Mouse (Mus musculus) frontal cortex, postnatal 14 days (tissue): Measurements from ENCODE around the gene Mcfd2.

Experiments
- DNase-seq, 2 experiments: peaks; one replicate each; pipeline ENCODE4 v3.0.0; 2022; ENCODE audit warnings: low spot score in 2 of 2

The Mcfd2 gene

GRCm38 (mm10) chr17:87236725-87237650 is 28.7 kb downstream of the Mcfd2 start:
- peak; percentile 13 to 22 for DNase-seq

GRCm38 (mm10) chr17:87235019-87235418 is 30.7 kb downstream of the Mcfd2 start:
- DNase-seq, result no peak

- no peak for DNase-seq
Observed at GRCm38 (mm10) chr17:87227878-87228277, 37.9 kb downstream of the Mcfd2 start.

GRCm38 (mm10) chr17:87226079-87226640 is 39.6 kb downstream of the Mcfd2 start:
- DNase-seq, result no peak

- DNase-seq, result no peak
Observed at GRCm38 (mm10) chr17:87225384-87225783, 40.4 kb downstream of the Mcfd2 start.

GRCm38 (mm10) chr17:87224461-87224860 is 41.3 kb downstream of the Mcfd2 start:
- DNase-seq, result no peak

- DNase-seq, result no peak
Observed at GRCm38 (mm10) chr17:87219456-87219855, 46.3 kb downstream of the Mcfd2 start.

- no peak for DNase-seq
Observed at GRCm38 (mm10) chr17:87214523-87214922, 51.2 kb downstream of the Mcfd2 start.

- DNase-seq, result no peak
Observed at GRCm38 (mm10) chr17:87210525-87210924, 55.2 kb downstream of the Mcfd2 start.

GRCm38 (mm10) chr17:87206885-87207284 is 58.9 kb downstream of the Mcfd2 start:
- no peak for DNase-seq
